Mouse (Mus musculus): Measurements from ENCODE around the gene Gstp2. TPM values are rescaled to one million over a fixed set of nuclear protein-coding genes. Genes with fewer than 3 reads are reported as not detected.

Gene Gstp2
- polyA plus RNA-seq, 1 experiment: 132 TPM

DNA sequence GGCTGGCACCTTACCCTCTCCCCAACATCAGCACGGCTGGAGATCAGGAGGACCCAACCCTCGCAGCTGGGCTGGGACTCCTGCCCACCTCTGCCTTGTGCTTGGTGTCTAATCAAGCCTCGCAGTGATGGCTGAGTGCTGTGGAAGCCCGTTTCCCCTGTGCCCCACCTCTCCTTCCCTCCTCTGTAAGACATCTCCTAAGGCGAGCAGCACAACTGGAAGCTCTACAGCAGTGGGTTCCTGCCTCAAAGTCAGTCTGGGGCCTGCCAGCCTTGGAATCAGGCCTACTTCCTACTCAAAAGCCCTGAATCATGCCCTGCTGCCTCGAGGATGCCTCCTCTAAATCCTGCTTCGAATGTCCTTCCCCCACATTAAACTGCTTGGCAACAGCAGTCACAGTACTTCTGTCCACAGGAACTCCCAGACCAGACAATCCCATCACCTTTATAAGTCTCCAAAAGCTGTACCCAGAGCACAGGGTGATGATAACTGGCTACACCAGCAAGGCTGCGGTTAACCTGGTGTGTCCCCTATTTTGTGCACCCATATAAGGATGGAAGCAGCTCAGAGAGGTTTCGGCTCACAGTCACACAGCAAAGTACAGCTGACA lies 46.6 kb downstream of the Gstp2 start:
- peaks cover 4% of the 10 kb centered on the region; the same call in 1 of the 2 replicates for H3K4me1 ChIP-seq (ENCODE audit: control insufficient read depth, insufficient read depth, insufficient read length)
- H3K36me3 ChIP-seq (ENCODE audit: control insufficient read depth, insufficient read depth, low read length): no peaks in the 10 kb centered on the region
- TF ChIP-seq POLR2A (IDR thresholded peaks at IDR 0.05; ENCODE audit: low read depth, low read length) (no peak), CTCF (IDR thresholded peaks at IDR 0.05; ENCODE audit: extremely low read depth, insufficient read depth, insufficient read length, insufficient replicate concordance) (no peak)
- no peak for DNase-seq (ENCODE audit: low read depth in 1 of 2, low spot score in 2 of 2)
- H3K4me3 ChIP-seq (ENCODE audit: extremely low read depth, insufficient read depth, insufficient read length): no peak overlapping the region
- 59% methylated on average over 9 of the region's 9 CpGs for WGBS
- peak overlapping the region; percentile 42; the same call in 1 of the 2 replicates for H3K27ac ChIP-seq (ENCODE audit: insufficient read depth, low read length)
- H3K27me3 ChIP-seq (ENCODE audit: control insufficient read depth, insufficient read depth, low read length): no peaks in the 10 kb centered on the region

DNA sequence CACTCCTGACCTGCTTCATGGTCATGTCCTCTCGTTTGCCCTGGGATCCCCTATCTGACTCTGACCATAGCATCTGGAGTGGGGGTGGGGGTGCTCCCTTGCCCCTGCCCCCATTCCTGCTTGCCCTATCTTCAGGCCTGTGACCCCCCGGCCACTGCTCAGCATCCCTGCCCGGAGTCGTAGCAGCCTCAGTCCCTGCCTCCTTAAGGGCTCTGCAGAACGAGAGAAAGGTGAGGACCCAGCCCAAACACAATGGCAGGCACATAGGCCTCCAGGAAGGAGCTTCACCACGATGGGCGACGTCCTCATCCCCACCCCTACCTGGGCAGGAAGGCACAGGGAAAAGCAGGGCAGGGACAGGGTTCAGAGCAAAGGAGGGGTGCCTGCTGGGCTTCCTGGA lies 47.5 kb downstream of the Gstp2 start:
- DNase-seq (ENCODE audit: low read depth in 1 of 2, low spot score in 2 of 2): no peak
- Histone ChIP-seq H3K4me3 (ENCODE audit: extremely low read depth, insufficient read depth, insufficient read length) (no peak overlapping the region), H3K36me3 (ENCODE audit: control insufficient read depth, insufficient read depth, low read length) (no peaks in the 10 kb centered on the region), H3K27ac (ENCODE audit: insufficient read depth, low read length) (no peak overlapping the region), H3K27me3 (ENCODE audit: control insufficient read depth, insufficient read depth, low read length) (no peaks in the 10 kb centered on the region), H3K4me1 (ENCODE audit: control insufficient read depth, insufficient read depth, insufficient read length) (peaks cover 4% of the 10 kb centered on the region; the same call in 1 of the 2 replicates)
- WGBS: 83% methylated on average over 8 of the region's 8 CpGs
- TF ChIP-seq CTCF (IDR thresholded peaks at IDR 0.05; ENCODE audit: extremely low read depth, insufficient read depth, insufficient read length, insufficient replicate concordance) (no peak), POLR2A (IDR thresholded peaks at IDR 0.05; ENCODE audit: low read depth, low read length) (no peak)

- 85% methylated on average over 8 of the region's 8 CpGs for WGBS
- no peak overlapping the region for H3K27ac ChIP-seq (ENCODE audit: insufficient read depth, low read length)
- H3K27me3 ChIP-seq (ENCODE audit: control insufficient read depth, insufficient read depth, low read length): no peaks in the 10 kb centered on the region
- no peak for DNase-seq (ENCODE audit: low read depth in 1 of 2, low spot score in 2 of 2)
- no peak overlapping the region for H3K4me3 ChIP-seq (ENCODE audit: extremely low read depth, insufficient read depth, insufficient read length)
- H3K36me3 ChIP-seq (ENCODE audit: control insufficient read depth, insufficient read depth, low read length): no peaks in the 10 kb centered on the region
- peaks cover 4% of the 10 kb centered on the region; the same call in 1 of the 2 replicates for H3K4me1 ChIP-seq (ENCODE audit: control insufficient read depth, insufficient read depth, insufficient read length)
- TF ChIP-seq POLR2A (IDR thresholded peaks at IDR 0.05; ENCODE audit: low read depth, low read length): no peak
- TF ChIP-seq CTCF (IDR thresholded peaks at IDR 0.05; ENCODE audit: extremely low read depth, insufficient read depth, insufficient read length, insufficient replicate concordance): no peak
These were observed 48.6 kb downstream of the Gstp2 start for GRCm38 (mm10) chr19:3997231-3997630.

DNA sequence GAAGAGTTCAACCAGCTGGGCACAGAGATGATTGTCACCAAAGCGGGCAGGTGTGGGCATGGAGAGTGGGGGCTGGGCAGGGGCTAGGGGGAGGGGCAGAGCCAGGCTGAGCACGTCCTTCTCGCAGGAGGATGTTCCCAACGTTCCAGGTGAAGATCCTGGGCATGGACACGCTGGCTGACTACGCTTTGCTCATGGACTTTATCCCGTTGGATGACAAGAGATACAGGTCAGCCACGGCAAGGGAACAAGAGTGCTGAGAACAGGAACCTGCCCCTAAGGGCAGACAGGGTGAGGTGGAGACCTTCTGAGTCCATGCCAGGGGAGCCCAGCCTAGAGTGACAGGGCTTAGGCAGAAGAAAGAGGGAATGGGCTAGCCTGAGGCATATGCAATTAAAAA lies 49.1 kb downstream of the Gstp2 start:
- no peaks in the 10 kb centered on the region for H3K36me3 ChIP-seq (ENCODE audit: control insufficient read depth, insufficient read depth, low read length)
- no peaks in the 10 kb centered on the region for H3K27me3 ChIP-seq (ENCODE audit: control insufficient read depth, insufficient read depth, low read length)
- no peak overlapping the region for H3K27ac ChIP-seq (ENCODE audit: insufficient read depth, low read length)
- no peak for DNase-seq (ENCODE audit: low read depth in 1 of 2, low spot score in 2 of 2)
- no peak overlapping the region for H3K4me3 ChIP-seq (ENCODE audit: extremely low read depth, insufficient read depth, insufficient read length)
- no peak for TF ChIP-seq POLR2A (IDR thresholded peaks at IDR 0.05; ENCODE audit: low read depth, low read length)
- TF ChIP-seq CTCF (IDR thresholded peaks at IDR 0.05; ENCODE audit: extremely low read depth, insufficient read depth, insufficient read length, insufficient replicate concordance): no peak
- 81% methylated on average over 8 of the region's 8 CpGs for WGBS
- peaks cover 4% of the 10 kb centered on the region; the same call in 1 of the 2 replicates for H3K4me1 ChIP-seq (ENCODE audit: control insufficient read depth, insufficient read depth, insufficient read length)

DNA sequence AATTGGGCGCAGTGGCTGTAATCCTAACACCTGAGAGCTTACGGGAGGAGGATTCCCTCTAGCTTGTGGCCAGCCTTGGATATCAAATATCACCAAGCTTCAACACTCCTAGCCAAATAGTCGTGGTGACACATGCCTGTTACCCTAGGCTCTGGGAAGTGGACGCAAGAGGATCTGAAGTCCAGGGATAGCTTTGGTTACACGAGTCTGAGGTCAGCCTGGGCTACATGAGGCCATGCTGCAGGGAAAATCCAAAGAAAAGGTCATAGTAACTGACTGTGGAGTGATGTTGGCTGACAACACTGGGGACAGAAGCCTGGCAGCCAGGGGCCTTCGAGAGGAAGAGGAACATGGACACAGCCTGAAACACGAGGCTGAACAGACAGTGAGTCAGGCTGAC lies 49.7 kb downstream of the Gstp2 start:
- DNase-seq (ENCODE audit: low read depth in 1 of 2, low spot score in 2 of 2): no peak

GRCm38 (mm10) chr19:3995505-3995904 lies 50.3 kb downstream of the Gstp2 start:
- DNase-seq (ENCODE audit: low read depth in 1 of 2, low spot score in 2 of 2): no peak
- WGBS: 96% methylated on average over 3 of the region's 3 CpGs
- Histone ChIP-seq H3K27ac (ENCODE audit: insufficient read depth, low read length) (no peak overlapping the region), H3K4me1 (ENCODE audit: control insufficient read depth, insufficient read depth, insufficient read length) (no peaks in the 10 kb centered on the region; the same call in 1 of the 2 replicates), H3K27me3 (ENCODE audit: control insufficient read depth, insufficient read depth, low read length) (no peaks in the 10 kb centered on the region), H3K36me3 (ENCODE audit: control insufficient read depth, insufficient read depth, low read length) (no peaks in the 10 kb centered on the region), H3K4me3 (ENCODE audit: extremely low read depth, insufficient read depth, insufficient read length) (no peak overlapping the region)
- TF ChIP-seq CTCF (IDR thresholded peaks at IDR 0.05; ENCODE audit: extremely low read depth, insufficient read depth, insufficient read length, insufficient replicate concordance) (no peak), POLR2A (IDR thresholded peaks at IDR 0.05; ENCODE audit: low read depth, low read length) (no peak)

More for the DNA sequence above, 49.7 kb downstream of the Gstp2 start:
- H3K4me3 ChIP-seq (ENCODE audit: extremely low read depth, insufficient read depth, insufficient read length): no peak overlapping the region
- no peaks in the 10 kb centered on the region for H3K27me3 ChIP-seq (ENCODE audit: control insufficient read depth, insufficient read depth, low read length)
- H3K4me1 ChIP-seq (ENCODE audit: control insufficient read depth, insufficient read depth, insufficient read length): peaks cover 3% of the 10 kb centered on the region; the same call in 1 of the 2 replicates
- 71% methylated on average over 7 of the region's 7 CpGs for WGBS
- no peaks in the 10 kb centered on the region for H3K36me3 ChIP-seq (ENCODE audit: control insufficient read depth, insufficient read depth, low read length)
- H3K27ac ChIP-seq (ENCODE audit: insufficient read depth, low read length): no peak overlapping the region
- TF ChIP-seq CTCF (IDR thresholded peaks at IDR 0.05; ENCODE audit: extremely low read depth, insufficient read depth, insufficient read length, insufficient replicate concordance) (no peak), POLR2A (IDR thresholded peaks at IDR 0.05; ENCODE audit: low read depth, low read length) (no peak)

DNA sequence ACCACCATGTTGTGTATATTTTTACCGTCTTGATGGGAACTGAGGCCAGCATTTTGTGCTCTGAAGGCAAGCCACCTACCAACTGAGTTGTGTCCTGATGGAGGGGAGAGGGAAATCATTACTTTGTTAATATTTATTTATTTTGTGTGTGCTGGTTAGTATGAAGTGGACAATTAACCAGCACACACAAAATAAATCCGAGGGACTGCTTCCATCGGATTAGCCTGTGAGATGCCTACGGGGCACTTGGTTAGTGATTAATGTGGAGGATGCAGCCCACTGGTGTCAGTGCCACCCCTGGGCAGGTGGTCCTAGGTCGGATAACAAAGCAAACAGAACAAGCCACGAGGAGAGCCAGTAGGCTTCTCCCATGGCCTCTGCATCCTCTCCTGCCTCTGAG lies 50.9 kb downstream of the Gstp2 start:
- Histone ChIP-seq H3K27me3 (ENCODE audit: control insufficient read depth, insufficient read depth, low read length) (no peaks in the 10 kb centered on the region), H3K27ac (ENCODE audit: insufficient read depth, low read length) (no peak overlapping the region)
- TF ChIP-seq POLR2A (IDR thresholded peaks at IDR 0.05; ENCODE audit: low read depth, low read length) (no peak), CTCF (IDR thresholded peaks at IDR 0.05; ENCODE audit: extremely low read depth, insufficient read depth, insufficient read length, insufficient replicate concordance) (no peak)

More for the DNA sequence above, 50.9 kb downstream of the Gstp2 start:
- Histone ChIP-seq H3K4me1 (ENCODE audit: control insufficient read depth, insufficient read depth, insufficient read length) (no peaks in the 10 kb centered on the region; the same call in 1 of the 2 replicates), H3K36me3 (ENCODE audit: control insufficient read depth, insufficient read depth, low read length) (no peaks in the 10 kb centered on the region), H3K4me3 (ENCODE audit: extremely low read depth, insufficient read depth, insufficient read length) (no peak overlapping the region)
- 86% methylated on average over 6 of the region's 6 CpGs for WGBS
- DNase-seq (ENCODE audit: low read depth in 1 of 2, low spot score in 2 of 2): no peak
